Mouse (Mus musculus) cerebellum, postnatal 36 days (tissue): ENCODE results near the gene Olfr907.

Experiments
- DNase-seq, 2 experiments: peaks; one replicate each; pipeline ENCODE4 v3.0.0; 2021 to 2022; ENCODE audit warnings: mixed read lengths in 2 of 2

Gene Olfr907

GRCm38 (mm10) chr9:38495501-38495900, at the start of gene Olfr907:
Gene Olfr907 (plus strand): TSS chr9:38495801.
- no peak for DNase-seq

GRCm38 (mm10) chr9:38447352-38447751, 48.2 kb upstream of the Olfr907 start, which contains the start of gene Olfr902:
Gene Olfr902 (plus strand): TSS chr9:38447652.
- no peak for DNase-seq

- DNase-seq: no peak
Observed at GRCm38 (mm10) chr9:38462844-38463243, 32.8 kb upstream of the Olfr907 start, which contains the start of gene Olfr904. Gene Olfr904 (plus strand): TSS chr9:38463144.

GRCm38 (mm10) chr9:38470807-38471206, 24.8 kb upstream of the Olfr907 start, which contains the start of gene Olfr905:
Gene Olfr905 (plus strand): TSS chr9:38471107.
- DNase-seq: no peak

- no peak for DNase-seq
Observed at GRCm38 (mm10) chr9:38486785-38487184, 8.8 kb upstream of the Olfr907 start, which contains the start of gene Olfr906. Gene Olfr906 (plus strand): TSS chr9:38487085.

GRCm38 (mm10) chr9:38512353-38512752, 16.8 kb downstream of the Olfr907 start:
- no peak for DNase-seq

GRCm38 (mm10) chr9:38521280-38521679, 25.7 kb downstream of the Olfr907 start, which contains the start of gene Olfr911-ps1:
Gene Olfr911-ps1 (plus strand): TSS chr9:38521580.
- DNase-seq: no peak

- DNase-seq: no peak
Observed at GRCm38 (mm10) chr9:38537549-38537948, 41.9 kb downstream of the Olfr907 start, which contains the start of gene Olfr910. Gene Olfr910 (plus strand): TSS chr9:38537849.
